Comparison of ENCODE assay signal across 8 mouse cellular contexts in the genomic region with DNA sequence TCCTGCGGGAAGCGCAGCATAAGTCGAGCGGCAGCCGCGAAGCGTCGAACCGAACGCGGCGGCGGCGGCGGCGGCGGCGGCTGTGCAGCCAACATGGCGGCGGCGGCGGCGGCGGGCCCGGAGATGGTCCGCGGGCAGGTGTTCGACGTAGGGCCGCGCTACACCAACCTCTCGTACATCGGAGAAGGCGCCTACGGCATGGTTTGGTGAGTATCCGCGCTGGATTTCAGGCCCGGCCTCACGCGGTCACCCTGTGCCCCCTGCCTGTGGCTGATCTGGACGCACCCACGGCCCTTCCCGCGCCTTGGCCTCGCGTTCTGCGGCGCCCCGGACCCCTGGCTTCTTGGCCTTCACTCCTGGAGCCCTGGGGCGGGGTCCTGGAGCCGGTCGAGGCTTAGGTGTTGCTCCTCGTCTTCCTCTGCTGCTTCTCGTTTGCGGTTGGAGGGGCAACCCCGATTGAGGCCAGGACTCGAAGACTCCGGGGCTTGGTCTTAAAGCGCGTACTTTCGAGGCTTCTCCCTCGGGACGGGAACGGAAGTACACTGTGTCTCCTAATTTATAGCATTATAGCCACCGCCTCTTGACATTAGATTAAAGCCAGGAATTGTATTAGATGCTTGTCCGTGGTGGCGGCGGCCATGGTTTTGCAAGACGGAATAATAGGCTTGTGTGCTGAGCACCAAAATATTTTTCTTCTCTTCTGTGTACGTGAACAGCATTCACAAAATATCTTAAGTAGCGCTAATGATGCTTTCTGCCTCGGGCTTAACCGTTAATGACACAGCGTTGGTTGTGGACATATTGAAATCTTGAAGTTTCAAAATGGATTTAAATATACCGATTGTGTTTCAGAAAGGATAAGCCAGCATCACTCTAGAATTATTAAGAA. TPM values are rescaled to one million over a fixed set of nuclear protein-coding genes. Genes with fewer than 3 reads are reported as not detected.
DNase-seq lines count a peak whose midpoint lies in the region; ATAC-seq and TF ChIP-seq lines count a peak whose summit lies in the region.

No protein-coding gene starts in this region.

- H3K4me1 ChIP-seq in embryonic facial prominence, embryonic 11.5 days (ENCODE audit: control insufficient read depth, insufficient read depth, low read length), result no peaks in the 10 kb centered on the region
- H3K4me1 ChIP-seq in heart, embryonic 12.5 days (replicated peaks), result peaks cover 19% of the 10 kb centered on the region
- peaks cover 8% of the 10 kb centered on the region; the same call in 1 of the 2 replicates for H3K4me1 ChIP-seq in kidney, embryonic 14.5 days (ENCODE audit: control insufficient read depth, insufficient read depth, low read length)
- peaks cover 7% of the 10 kb centered on the region; the same call in 1 of the 2 replicates for H3K4me1 ChIP-seq in lung, embryonic 16.5 days (replicated peaks; ENCODE audit: control insufficient read depth, insufficient read depth, low read length)

- TF ChIP-seq CTCF in Patski (IDR thresholded peaks at IDR 0.05), result no peak

- H3K9ac ChIP-seq in embryonic facial prominence, embryonic 11.5 days (replicated peaks; ENCODE audit: low read length), result peak overlapping the region; percentile 95
- H3K9ac ChIP-seq in heart, embryonic 12.5 days, result peak overlapping the region; percentile 93
- H3K9ac ChIP-seq in kidney, embryonic 14.5 days (ENCODE audit: low read depth, low read length), result peak overlapping the region; percentile 91
- H3K9ac ChIP-seq in lung, embryonic 16.5 days (ENCODE audit: low read length), result peak overlapping the region; percentile 98

- ATAC-seq in cerebellum, adult (ENCODE audit: insufficient number of reproducible peaks, low FRiP score, low TSS enrichment), result peak; percentile 66
- peak; percentile 48 for ATAC-seq in Patski
- ATAC-seq in embryonic facial prominence, embryonic 11.5 days (replicated peaks; ENCODE audit: insufficient number of reproducible peaks, low FRiP score, low TSS enrichment, low read depth), result peak; percentile 74
- peak; percentile 70 for ATAC-seq in heart, embryonic 12.5 days (ENCODE audit: insufficient number of reproducible peaks, low FRiP score)
- peak; percentile 78 for ATAC-seq in kidney, embryonic 14.5 days (ENCODE audit: low FRiP score, low TSS enrichment)
- ATAC-seq in lung, embryonic 16.5 days (ENCODE audit: low read depth), result peak; percentile 77

- peak overlapping the region; percentile 72 for H3K27ac ChIP-seq in embryonic facial prominence, embryonic 11.5 days (replicated peaks; ENCODE audit: low read depth, low read length)
- H3K27ac ChIP-seq in heart, embryonic 12.5 days (ENCODE audit: poor library complexity, severe bottlenecking), result peak overlapping the region; percentile 94
- H3K27ac ChIP-seq in kidney, embryonic 14.5 days (ENCODE audit: low read depth, low read length), result peak overlapping the region; percentile 87
- H3K27ac ChIP-seq in lung, embryonic 16.5 days (ENCODE audit: low read length), result peak overlapping the region; percentile 94

- peak overlapping the region; percentile 98 for H3K4me3 ChIP-seq in embryonic facial prominence, embryonic 11.5 days (ENCODE audit: low read depth, low read length)
- H3K4me3 ChIP-seq in heart, embryonic 12.5 days, result peak overlapping the region; percentile 78
- H3K4me3 ChIP-seq in kidney, embryonic 14.5 days (ENCODE audit: low read length), result peak overlapping the region; percentile 64
- peak overlapping the region; percentile 99 for H3K4me3 ChIP-seq in lung, embryonic 16.5 days (ENCODE audit: low read length)

- H3K36me3 ChIP-seq in embryonic facial prominence, embryonic 11.5 days (replicated peaks; ENCODE audit: control insufficient read depth, insufficient read depth, low read depth, low read length), result peaks cover 4% of the 10 kb centered on the region
- H3K36me3 ChIP-seq in heart, embryonic 12.5 days, result peaks cover 15% of the 10 kb centered on the region
- peaks cover 7% of the 10 kb centered on the region; the same call in 1 of the 2 replicates for H3K36me3 ChIP-seq in kidney, embryonic 14.5 days (ENCODE audit: control insufficient read depth, insufficient read depth, low read length)
- H3K36me3 ChIP-seq in lung, embryonic 16.5 days (ENCODE audit: control insufficient read depth, insufficient read depth, low read length), result no peaks in the 10 kb centered on the region; the same call in 1 of the 2 replicates

- DNase-seq in cerebellum, postnatal 10 days, result no peak
- no peak for DNase-seq in Patski (ENCODE audit: low read depth, low spot score)
- peak; percentile 65 for DNase-seq in embryonic facial prominence, embryonic 11.5 days (ENCODE audit: low spot score)
- peak; percentile 61 for DNase-seq in retina, embryonic 14.5 days (ENCODE audit: low spot score)

- CTCF ChIA-PET in Patski (lab: Charles Lee), result no interaction called here

- POLR2A ChIA-PET in Patski (lab: Charles Lee), result interaction anchor here (0.7 kb wide), 1 partner anchor 11 kb away, joined by 4 read pairs; no protein-coding TSS in a partner anchor

- peak overlapping the region; percentile 69 for H3K4me2 ChIP-seq in embryonic facial prominence, embryonic 11.5 days (ENCODE audit: low read depth, low read length)
- peak overlapping the region; percentile 82 for H3K4me2 ChIP-seq in heart, embryonic 12.5 days
- peak overlapping the region; percentile 74 for H3K4me2 ChIP-seq in kidney, embryonic 14.5 days (replicated peaks; ENCODE audit: low read depth, low read length)
- H3K4me2 ChIP-seq in lung, embryonic 16.5 days (ENCODE audit: low read depth, low read length), result peak overlapping the region; percentile 80

- H3K9me3 ChIP-seq in embryonic facial prominence, embryonic 11.5 days (replicated peaks; ENCODE audit: control insufficient read depth, low read length), result no peaks in the 10 kb centered on the region
- H3K9me3 ChIP-seq in heart, embryonic 12.5 days (replicated peaks), result peaks cover 2% of the 10 kb centered on the region; the same call in 1 of the 2 replicates
- H3K9me3 ChIP-seq in kidney, embryonic 14.5 days (ENCODE audit: control insufficient read depth, low read length), result no peaks in the 10 kb centered on the region
- H3K9me3 ChIP-seq in lung, embryonic 16.5 days (ENCODE audit: control insufficient read depth, low read length), result no peaks in the 10 kb centered on the region

- under 1% methylated on average over 75 of the region's 75 CpGs for WGBS in embryonic facial prominence, embryonic 11.5 days
- WGBS in heart, embryonic 12.5 days, result under 1% methylated on average over 58 of the region's 75 CpGs
- under 1% methylated on average over 64 of the region's 75 CpGs for WGBS in kidney, embryonic 14.5 days
- under 1% methylated on average over 64 of the region's 75 CpGs for WGBS in lung, embryonic 16.5 days

- in situ Hi-C loops in Patski (cut with MboI; ENCODE audit: low pct_unique_long_range_greater_than_20kb), result no loop called here

- no peaks in the 10 kb centered on the region for H3K27me3 ChIP-seq in Patski
- H3K27me3 ChIP-seq in embryonic facial prominence, embryonic 11.5 days (ENCODE audit: control insufficient read depth, insufficient read depth, low read length), result no peaks in the 10 kb centered on the region
- H3K27me3 ChIP-seq in heart, embryonic 12.5 days (replicated peaks), result no peaks in the 10 kb centered on the region
- H3K27me3 ChIP-seq in kidney, embryonic 14.5 days (ENCODE audit: control insufficient read depth, insufficient read depth, low read length), result no peaks in the 10 kb centered on the region
- no peaks in the 10 kb centered on the region for H3K27me3 ChIP-seq in lung, embryonic 16.5 days (ENCODE audit: control insufficient read depth, insufficient read depth, low read depth, low read length)

RNA-seq across cellular contexts. Expression of gene Mapk1, which starts 0.6 kb away (rescaled TPM):
- polyA plus RNA-seq in Patski (2021), result 142 TPM
- 182 and 185 TPM in 2 replicates for polyA plus RNA-seq in embryonic facial prominence, embryonic 11.5 days (2014; fragmentation: Nextera tagmentation; extraction: Ambion mirVana)
- polyA plus RNA-seq in heart, embryonic 12.5 days (2016; fragmentation: Nextera tagmentation; extraction: Ambion mirVana), result 133 TPM in 2 replicates
- polyA plus RNA-seq in kidney, embryonic 14.5 days (2014; fragmentation: Nextera tagmentation; extraction: Ambion mirVana), result 197 and 210 TPM in 2 replicates
- 146 and 150 TPM in 2 replicates for polyA plus RNA-seq in lung, embryonic 16.5 days (2015; fragmentation: Nextera tagmentation; extraction: Ambion mirVana)

Comparison
In these comparisons a context has a peak if more than half of its experiments do, and no peak if none do; other contexts are left out.
1. DNase-seq: peak in embryonic facial prominence, embryonic 11.5 days (single experiment) and retina, embryonic 14.5 days (single experiment); none in cerebellum, postnatal 10 days (0 of 2) and Patski (single experiment).
2. Peak in every context shown above with its lines, with median percentiles within 50 percentile points of each other: ATAC-seq, H3K27ac ChIP-seq, H3K4me2 ChIP-seq, H3K4me3 ChIP-seq and H3K9ac ChIP-seq.